Comparison of ENCODE assay signal across 10 mouse cellular contexts in the genomic region with DNA sequence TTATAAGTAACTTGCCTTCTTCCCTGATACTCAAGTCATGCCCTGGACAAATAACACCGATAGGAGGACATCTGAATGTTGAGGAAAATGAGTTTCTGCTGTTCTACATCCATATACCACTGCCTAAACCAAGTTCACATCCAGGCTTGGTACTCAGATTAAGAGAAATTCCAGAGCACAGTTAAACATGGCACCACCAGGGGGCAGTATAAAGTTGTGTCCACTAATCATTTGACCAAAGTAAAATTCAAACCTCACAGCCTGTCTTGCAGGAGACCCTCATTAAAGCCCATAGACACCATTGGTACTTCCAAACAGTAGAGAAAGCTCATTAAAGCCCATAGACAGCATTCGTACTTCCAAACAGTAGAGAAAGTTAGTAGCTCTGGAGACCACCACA.
DNase-seq lines count a peak whose midpoint lies in the region; ATAC-seq and TF ChIP-seq lines count a peak whose summit lies in the region.
"Had no signal": no experiment of that assay in that cellular context is flagged by ENCODE, and none has a peak within 500 bp of the region (broad histone marks: within the 10 kb centered on the region; RNA-seq: fewer than 3 reads in every experiment).

No protein-coding gene starts in this region.

- no peaks in the 10 kb centered on the region for H3K27me3 ChIP-seq in heart, adult 2 months (ENCODE audit: control insufficient read depth, insufficient read depth, low read length)
- H3K27me3 ChIP-seq in heart, embryonic 10.5 days (ENCODE audit: insufficient read depth, poor library complexity, severe bottlenecking), result no peaks in the 10 kb centered on the region
- H3K27me3 ChIP-seq in E14TG2a.4 (ENCODE audit: insufficient read depth, low read length), result no peaks in the 10 kb centered on the region
- H3K27me3 ChIP-seq in cerebellum, adult 2 months (ENCODE audit: control insufficient read depth, insufficient read depth, low read length), result no peaks in the 10 kb centered on the region
- H3K27me3 ChIP-seq: heart, embryonic 13.5 days had no signal

- no peaks in the 10 kb centered on the region for H3K79me2 ChIP-seq in heart, adult 2 months (replicated peaks; ENCODE audit: control insufficient read depth, insufficient read depth, low read length)

- TF ChIP-seq CTCF in heart, adult 2 months (IDR thresholded peaks at IDR 0.05), result peak; percentile 83
- TF ChIP-seq CTCF in E14TG2a.4 (conservative IDR thresholded peaks at IDR 0.05; ENCODE audit: low read length), result peak; percentile 78
- TF ChIP-seq CTCF in cerebellum, adult 2 months (IDR thresholded peaks at IDR 0.05; ENCODE audit: borderline replicate concordance, insufficient read depth, low read depth, low read length), result peak; percentile 16; the same call in 1 of the 2 replicates

- peak in 1 of 2 experiments; percentile 27 for DNase-seq in heart, adult 2 months
- DNase-seq in heart, embryonic 10.5 days (ENCODE audit: low spot score), result no peak
- DNase-seq in cerebellum, adult 2 months, result peak; percentile 9 to 25
- DNase-seq in forelimb bud, embryonic 11.5 days (ENCODE audit: low read depth, low spot score), result peak; percentile 64
- peak; percentile 25 for DNase-seq in large intestine, adult 2 months (ENCODE audit: low read depth, low spot score)
- DNase-seq in lung, postnatal 14 days, result peak; percentile 75

- no peak for ATAC-seq in erythroblast, adult 5-6 weeks (replicated peaks; ENCODE audit: low FRiP score, poor library complexity, severe bottlenecking)

- no peak for TF ChIP-seq POLR2A in heart, adult 2 months (IDR thresholded peaks at IDR 0.05; ENCODE audit: insufficient read depth, low read depth, low read length)
- TF ChIP-seq POLR2A in cerebellum, adult 2 months (IDR thresholded peaks at IDR 0.05; ENCODE audit: borderline replicate concordance, insufficient read depth, low read length), result no peak

- H3K9me3 ChIP-seq in heart, embryonic 10.5 days, result no peaks in the 10 kb centered on the region
- no peaks in the 10 kb centered on the region for H3K9me3 ChIP-seq in E14TG2a.4 (ENCODE audit: low read length)
- H3K9me3 ChIP-seq: heart, embryonic 13.5 days had no signal

- H3K36me3 ChIP-seq in heart, adult 2 months (ENCODE audit: control insufficient read depth, insufficient read depth, low read length), result no peaks in the 10 kb centered on the region
- H3K36me3 ChIP-seq in heart, embryonic 10.5 days, result no peaks in the 10 kb centered on the region
- no peaks in the 10 kb centered on the region for H3K36me3 ChIP-seq in E14TG2a.4 (ENCODE audit: insufficient read depth, low read length)
- H3K36me3 ChIP-seq: heart, embryonic 13.5 days had no signal

- H3K9ac ChIP-seq in heart, adult 2 months (ENCODE audit: low read depth, low read length), result no peak overlapping the region
- H3K9ac ChIP-seq: heart, embryonic 13.5 days had no signal

- TF ChIP-seq EP300 in heart, adult 2 months (IDR thresholded peaks at IDR 0.05; ENCODE audit: insufficient read depth, low read depth, low read length), result no peak

- 52% methylated on average over 2 of the region's 2 CpGs for WGBS in heart, adult 2 months
- WGBS in heart, embryonic 10.5 days, result 45% methylated on average over 2 of the region's 2 CpGs
- 45% methylated on average over 2 of the region's 2 CpGs for WGBS in cerebellum, adult 2 months
- 53% methylated on average over 2 of the region's 2 CpGs for WGBS in large intestine, adult 2 months

- H3K4me3 ChIP-seq in heart, adult 2 months, result no peak overlapping the region
- no peak overlapping the region for H3K4me3 ChIP-seq in heart, embryonic 10.5 days
- no peak overlapping the region for H3K4me3 ChIP-seq in E14TG2a.4 (replicated peaks; ENCODE audit: low read length)
- no peak overlapping the region for H3K4me3 ChIP-seq in cerebellum, adult 2 months (replicated peaks; ENCODE audit: insufficient read depth, low read depth, low read length)
- H3K4me3 ChIP-seq: heart, embryonic 13.5 days; myocyte had no signal

- intact Hi-C loops in heart, adult 2 months (cut with DNase I), result loop anchor here (1.0 to 10.0 kb wide), 5 partner anchors 111 to 501 kb away; no protein-coding TSS in a partner anchor

- no peaks in the 10 kb centered on the region; the same call in 1 of the 2 replicates for H3K4me1 ChIP-seq in heart, adult 2 months (ENCODE audit: control insufficient read depth, insufficient read depth, low read length)
- no peaks in the 10 kb centered on the region for H3K4me1 ChIP-seq in heart, embryonic 10.5 days
- H3K4me1 ChIP-seq in E14TG2a.4 (replicated peaks; ENCODE audit: low read depth, low read length), result no peaks in the 10 kb centered on the region
- no peaks in the 10 kb centered on the region for H3K4me1 ChIP-seq in cerebellum, adult 2 months (ENCODE audit: control insufficient read depth, insufficient read depth, low read length)

- H3K27ac ChIP-seq in heart, adult 2 months, result no peak overlapping the region
- H3K27ac ChIP-seq in heart, embryonic 10.5 days, result no peak overlapping the region
- H3K27ac ChIP-seq in cerebellum, adult 2 months (ENCODE audit: insufficient read depth, low read length), result no peak overlapping the region
- H3K27ac ChIP-seq: heart, embryonic 13.5 days had no signal

Comparison
In these comparisons a context has a peak if more than half of its experiments do, and no peak if none do; other contexts are left out.
1. CTCF ChIP-seq: peak in every context shown above with its lines; median percentile 83 in heart, adult 2 months; 78 in E14TG2a.4; 16 in cerebellum, adult 2 months.